Mouse (Mus musculus) megakaryocyte, embryonic 14.5 days (primary cell): ENCODE measurements around the gene Wnk2.

Source experiments
- FLI1 ChIP-seq: IDR thresholded peaks from 2 replicates; pipeline ENCODE4 v1.6.1; 2012; ENCODE audit warnings: low read length, inconsistent platforms, mixed read lengths
- GATA1 ChIP-seq: IDR thresholded peaks from 3 replicates; pipeline ENCODE4 v1.6.1; 2012; ENCODE audit warnings: mixed read lengths, low read length, inconsistent platforms, borderline replicate concordance

- no peak for TF ChIP-seq GATA1
- TF ChIP-seq FLI1, result no peak
Observed at GRCm38 (mm10) chr13:49178839-49179585, 31.2 kb upstream of the Wnk2 start.
